Mouse (Mus musculus): Measurements from ENCODE around the gene Gm43951. TPM values are rescaled to one million over a fixed set of nuclear protein-coding genes. Genes with fewer than 3 reads are reported as not detected.

Gm43951 gene
- polyA plus RNA-seq, 1 experiment from 2014 or later = 0.09 TPM

GRCm38 (mm10) chr11:72214591-72215409 lies 8.2 kb upstream of the Gm43951 start:
- Histone ChIP-seq H3K4me2 (ENCODE audit: low read depth, severe bottlenecking) (peak overlapping the region; percentile 69), H3K36me3 (ENCODE audit: control insufficient read depth, insufficient read depth, low read length) (peaks cover 5% of the 10 kb centered on the region; the same call in 1 of the 2 replicates), H3K9me3 (ENCODE audit: control insufficient read depth, low read length) (no peaks in the 10 kb centered on the region), H3K4me1 (ENCODE audit: control insufficient read depth, insufficient read depth, low read length) (0 out of 2 replicates have a peak, but pooled peaks cover 2% of the 10 kb centered on the region), H3K27ac (replicated peaks; ENCODE audit: low read depth, low read length) (0 out of 2 replicates have a peak overlapping the region, but pooled peaks have one; percentile 36), H3K9ac (ENCODE audit: low read length) (peak overlapping the region; percentile 78), H3K4me3 (ENCODE audit: low read depth, low read length) (peak overlapping the region; percentile 81), H3K27me3 (ENCODE audit: control insufficient read depth, insufficient read depth, low read length) (no peaks in the 10 kb centered on the region)
- DNase-seq (ENCODE audit: low spot score) (peak; percentile 98), ATAC-seq (ENCODE audit: insufficient number of reproducible peaks, low FRiP score, low TSS enrichment, low read depth) (peak; percentile 94)
- 1% methylated on average over 51 of the region's 51 CpGs for WGBS

- ATAC-seq (ENCODE audit: insufficient number of reproducible peaks, low FRiP score, low TSS enrichment, low read depth) = no peak
- WGBS = 20% methylated on average over 17 of the region's 17 CpGs
- Histone ChIP-seq H3K27me3 (ENCODE audit: control insufficient read depth, insufficient read depth, low read length) (no peaks in the 10 kb centered on the region), H3K9me3 (ENCODE audit: control insufficient read depth, low read length) (no peaks in the 10 kb centered on the region), H3K27ac (replicated peaks; ENCODE audit: low read depth, low read length) (no peak overlapping the region), H3K4me1 (ENCODE audit: control insufficient read depth, insufficient read depth, low read length) (peaks cover 6% of the 10 kb centered on the region), H3K4me3 (ENCODE audit: low read depth, low read length) (peak overlapping the region; percentile 79), H3K4me2 (ENCODE audit: low read depth, severe bottlenecking) (peak overlapping the region; percentile 76), H3K36me3 (ENCODE audit: control insufficient read depth, insufficient read depth, low read length) (peaks cover 5% of the 10 kb centered on the region; the same call in 1 of the 2 replicates), H3K9ac (ENCODE audit: low read length) (peak overlapping the region; percentile 62)
- DNase-seq (ENCODE audit: low spot score) = no peak
These were observed 1.3 kb upstream of the Gm43951 start for GRCm38 (mm10) chr11:72207834-72208377.

DNA sequence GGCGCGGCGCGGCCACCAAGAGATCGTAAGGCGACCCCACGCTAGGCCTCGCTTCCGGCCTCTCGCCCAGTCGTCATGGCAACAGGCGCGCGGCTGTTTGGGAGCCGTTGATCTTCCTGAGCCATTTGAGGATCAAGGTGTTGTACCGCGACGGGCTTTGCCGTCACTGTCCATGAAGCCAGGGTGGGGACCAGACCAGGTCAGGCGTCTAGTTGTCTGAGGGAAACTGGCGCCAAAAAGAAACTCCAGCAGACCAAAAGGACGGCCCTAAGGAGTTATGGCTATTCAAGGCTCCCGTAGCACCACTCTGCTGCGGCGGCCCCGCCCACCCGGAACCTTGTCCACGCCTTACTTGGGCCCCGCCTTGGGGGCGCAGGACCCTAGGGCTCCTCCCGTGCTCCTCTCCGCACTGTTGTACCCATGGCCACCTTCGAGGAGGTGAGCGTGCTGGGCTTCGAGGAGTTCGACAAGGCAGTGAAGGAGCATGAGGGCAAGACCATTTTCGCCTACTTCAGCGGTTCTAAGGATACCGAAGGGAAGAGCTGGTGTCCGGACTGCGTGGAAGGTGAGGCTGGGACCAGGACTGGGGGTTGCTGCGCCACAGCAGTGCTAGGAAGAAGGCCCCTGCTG lies 679 bp upstream of the Gm43951 start, which contains the start of the genes 4933427D14Rik and Txndc17:
4933427D14Rik (minus strand) TSS at position 256 of the 630 bp plus-strand sequence.
Txndc17 (plus strand) TSS at position 344 of the 630 bp plus-strand sequence.
- Histone ChIP-seq H3K4me1 (ENCODE audit: control insufficient read depth, insufficient read depth, low read length) (peaks cover 6% of the 10 kb centered on the region), H3K9ac (ENCODE audit: low read length) (peak within 1 kb of the TSS; percentile 84), H3K36me3 (ENCODE audit: control insufficient read depth, insufficient read depth, low read length) (peaks cover 5% of the 10 kb centered on the region; the same call in 1 of the 2 replicates), H3K27me3 (ENCODE audit: control insufficient read depth, insufficient read depth, low read length) (no peaks in the 10 kb centered on the region), H3K9me3 (ENCODE audit: control insufficient read depth, low read length) (no peaks in the 10 kb centered on the region), H3K27ac (replicated peaks; ENCODE audit: low read depth, low read length) (peak within 1 kb of the TSS; percentile 70), H3K4me3 (ENCODE audit: low read depth, low read length) (peak within 1 kb of the TSS; percentile 79), H3K4me2 (ENCODE audit: low read depth, severe bottlenecking) (peak within 1 kb of the TSS; percentile 76)
- DNase-seq (ENCODE audit: low spot score) = peak; percentile 90
- under 1% methylated on average over 41 of the region's 42 CpGs for WGBS
- ATAC-seq (ENCODE audit: insufficient number of reproducible peaks, low FRiP score, low TSS enrichment, low read depth) = peak; percentile 92

DNA sequence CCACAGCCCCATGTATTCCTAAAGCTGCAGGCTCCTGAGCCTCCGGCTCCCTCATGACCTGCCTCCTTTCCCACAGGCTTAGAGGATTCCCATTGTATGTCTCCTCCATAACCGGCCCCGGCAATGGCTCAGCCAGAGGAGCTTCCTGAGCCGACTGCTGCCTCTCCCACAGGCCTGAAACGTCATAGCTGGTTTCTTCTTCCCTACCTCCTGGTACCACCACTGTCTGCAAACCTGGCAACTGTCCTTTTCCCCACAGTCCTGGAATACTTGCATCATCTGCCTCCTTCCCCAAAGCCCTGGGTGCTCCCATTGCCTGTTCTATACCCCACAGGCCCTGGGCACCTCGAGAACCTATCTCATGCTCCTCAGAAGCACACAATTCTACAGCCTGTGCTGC lies 1.4 kb downstream of the Gm43951 start:
- Histone ChIP-seq H3K27me3 (ENCODE audit: control insufficient read depth, insufficient read depth, low read length) (no peaks in the 10 kb centered on the region), H3K36me3 (ENCODE audit: control insufficient read depth, insufficient read depth, low read length) (no peaks in the 10 kb centered on the region), H3K9ac (ENCODE audit: low read length) (no peak overlapping the region), H3K27ac (replicated peaks; ENCODE audit: low read depth, low read length) (no peak overlapping the region), H3K9me3 (ENCODE audit: control insufficient read depth, low read length) (no peaks in the 10 kb centered on the region), H3K4me2 (ENCODE audit: low read depth, severe bottlenecking) (peak overlapping the region; percentile 76; the same call in 1 of the 2 replicates), H3K4me1 (ENCODE audit: control insufficient read depth, insufficient read depth, low read length) (peaks cover 6% of the 10 kb centered on the region), H3K4me3 (ENCODE audit: low read depth, low read length) (no peak overlapping the region; the same call in 1 of the 2 replicates)
- no peak for DNase-seq (ENCODE audit: low spot score)
- WGBS = 90% methylated on average over 6 of the region's 6 CpGs
- ATAC-seq (ENCODE audit: insufficient number of reproducible peaks, low FRiP score, low TSS enrichment, low read depth) = no peak

DNA sequence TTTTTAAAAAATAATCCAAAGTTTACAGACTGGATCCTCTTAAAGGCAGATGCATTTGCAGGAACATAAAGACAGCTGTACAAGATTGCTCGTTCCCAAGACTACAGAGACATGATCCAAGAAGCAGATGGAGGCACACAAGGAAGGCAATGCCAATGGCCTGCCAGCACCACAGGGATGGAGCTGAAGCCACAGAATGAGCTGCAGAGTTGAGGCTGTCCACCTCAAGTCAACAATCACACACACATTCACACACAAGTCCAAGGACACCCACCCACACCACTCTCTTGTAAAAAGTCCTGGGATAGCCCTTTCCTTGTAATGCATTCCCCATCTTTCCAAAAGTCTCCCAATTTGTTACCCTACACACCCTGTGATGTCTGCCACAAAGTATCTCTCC lies 3.2 kb downstream of the Gm43951 start:
- Histone ChIP-seq H3K4me3 (ENCODE audit: low read depth, low read length) (no peak overlapping the region), H3K27ac (replicated peaks; ENCODE audit: low read depth, low read length) (no peak overlapping the region), H3K36me3 (ENCODE audit: control insufficient read depth, insufficient read depth, low read length) (no peaks in the 10 kb centered on the region), H3K27me3 (ENCODE audit: control insufficient read depth, insufficient read depth, low read length) (no peaks in the 10 kb centered on the region), H3K4me1 (ENCODE audit: control insufficient read depth, insufficient read depth, low read length) (peaks cover 6% of the 10 kb centered on the region), H3K4me2 (ENCODE audit: low read depth, severe bottlenecking) (no peak overlapping the region), H3K9me3 (ENCODE audit: control insufficient read depth, low read length) (no peaks in the 10 kb centered on the region), H3K9ac (ENCODE audit: low read length) (no peak overlapping the region)
- DNase-seq (ENCODE audit: low spot score) = no peak
- 96% methylated on average over 1 of the region's 1 CpGs for WGBS
- ATAC-seq (ENCODE audit: insufficient number of reproducible peaks, low FRiP score, low TSS enrichment, low read depth) = no peak

GRCm38 (mm10) chr11:72196506-72196905 lies 10.1 kb downstream of the Gm43951 start:
- ATAC-seq (ENCODE audit: insufficient number of reproducible peaks, low FRiP score, low TSS enrichment, low read depth) (no peak), DNase-seq (ENCODE audit: low spot score) (no peak)
- Histone ChIP-seq H3K36me3 (ENCODE audit: control insufficient read depth, insufficient read depth, low read length) (no peaks in the 10 kb centered on the region), H3K27ac (replicated peaks; ENCODE audit: low read depth, low read length) (no peak overlapping the region), H3K27me3 (ENCODE audit: control insufficient read depth, insufficient read depth, low read length) (no peaks in the 10 kb centered on the region), H3K4me1 (ENCODE audit: control insufficient read depth, insufficient read depth, low read length) (no peaks in the 10 kb centered on the region), H3K4me3 (ENCODE audit: low read depth, low read length) (no peak overlapping the region), H3K9me3 (ENCODE audit: control insufficient read depth, low read length) (no peaks in the 10 kb centered on the region), H3K4me2 (ENCODE audit: low read depth, severe bottlenecking) (no peak overlapping the region), H3K9ac (ENCODE audit: low read length) (no peak overlapping the region)
- WGBS = 91% methylated on average over 8 of the region's 8 CpGs

- ATAC-seq (ENCODE audit: insufficient number of reproducible peaks, low FRiP score, low TSS enrichment, low read depth) = no peak
- Histone ChIP-seq H3K4me3 (ENCODE audit: low read depth, low read length) (no peak overlapping the region), H3K4me2 (ENCODE audit: low read depth, severe bottlenecking) (no peak overlapping the region), H3K4me1 (ENCODE audit: control insufficient read depth, insufficient read depth, low read length) (no peaks in the 10 kb centered on the region), H3K27me3 (ENCODE audit: control insufficient read depth, insufficient read depth, low read length) (no peaks in the 10 kb centered on the region), H3K36me3 (ENCODE audit: control insufficient read depth, insufficient read depth, low read length) (peaks cover 3% of the 10 kb centered on the region; the same call in 1 of the 2 replicates), H3K9ac (ENCODE audit: low read length) (no peak overlapping the region), H3K9me3 (ENCODE audit: control insufficient read depth, low read length) (no peaks in the 10 kb centered on the region), H3K27ac (replicated peaks; ENCODE audit: low read depth, low read length) (no peak overlapping the region)
- DNase-seq (ENCODE audit: low spot score) = no peak
- WGBS = 93% methylated on average over 2 of the region's 2 CpGs
These were observed 12.4 kb downstream of the Gm43951 start for GRCm38 (mm10) chr11:72194259-72194658.

DNA sequence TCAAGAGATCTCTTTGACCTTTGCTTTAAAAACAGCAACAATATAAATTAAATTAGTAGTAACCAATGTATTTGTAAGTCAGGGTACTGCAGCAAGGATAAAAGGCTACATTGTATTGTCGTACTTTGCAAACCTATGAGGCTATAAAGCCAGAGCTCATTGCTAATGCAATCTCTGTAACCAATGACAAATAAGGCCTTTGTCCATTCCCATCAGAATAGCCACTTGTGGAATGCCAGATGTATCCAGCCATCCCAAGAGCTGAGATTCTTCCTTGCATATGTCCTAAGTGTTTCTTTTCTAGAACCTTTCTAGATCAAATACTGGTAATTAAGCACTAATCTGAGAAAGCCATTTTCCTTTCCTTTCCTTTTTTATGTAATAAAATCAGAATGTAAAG lies 15.8 kb downstream of the Gm43951 start:
- Histone ChIP-seq H3K4me2 (ENCODE audit: low read depth, severe bottlenecking) (no peak overlapping the region), H3K4me3 (ENCODE audit: low read depth, low read length) (no peak overlapping the region), H3K9me3 (ENCODE audit: control insufficient read depth, low read length) (no peaks in the 10 kb centered on the region), H3K9ac (ENCODE audit: low read length) (no peak overlapping the region), H3K36me3 (ENCODE audit: control insufficient read depth, insufficient read depth, low read length) (peaks cover 8% of the 10 kb centered on the region; the same call in 1 of the 2 replicates), H3K27me3 (ENCODE audit: control insufficient read depth, insufficient read depth, low read length) (no peaks in the 10 kb centered on the region), H3K27ac (replicated peaks; ENCODE audit: low read depth, low read length) (no peak overlapping the region), H3K4me1 (ENCODE audit: control insufficient read depth, insufficient read depth, low read length) (no peaks in the 10 kb centered on the region)
- no peak for ATAC-seq (ENCODE audit: insufficient number of reproducible peaks, low FRiP score, low TSS enrichment, low read depth)
- WGBS = 86% methylated on average over 1 of the region's 1 CpGs
- no peak for DNase-seq (ENCODE audit: low spot score)

All from limb, embryonic 11.5 days (tissue).